Mouse (Mus musculus) spleen, embryonic (tissue): ENCODE measurements around the gene Golt1b.
"Not testable (repeated sequence)": the region's sequence is repeated elsewhere in the genome, so short reads cannot be mapped to it uniquely, and the experiment has no call there.

Experiments
- CTCF ChIA-PET: fragments of 350-600 bp; sonication (Branson Sonifier 250); formaldehyde crosslinking; loops from one replicate; lab custom pipeline; 2022; lab: Charles Lee

Gene Golt1b

GRCm38 (mm10) chr6:142387011-142387754 is at the start of gene Golt1b, which contains the start of gene Recql:
TSS of gene Golt1b (plus strand) at chr6:142387221.
TSS of gene Recql (minus strand) at chr6:142387087.
- CTCF ChIA-PET = no interaction called here

GRCm38 (mm10) chr6:142338961-142339360 is 48.1 kb upstream of the Golt1b start:
- CTCF ChIA-PET = no interaction called here

- CTCF ChIA-PET = no interaction called here
These were observed 47.4 kb upstream of the Golt1b start for GRCm38 (mm10) chr6:142339576-142339975.

GRCm38 (mm10) chr6:142343561-142343960 is 43.5 kb upstream of the Golt1b start:
- CTCF ChIA-PET = no interaction called here

GRCm38 (mm10) chr6:142345440-142346038 is 41.5 kb upstream of the Golt1b start, which contains the start of gene Pyroxd1:
TSS of gene Pyroxd1 (plus strand) at chr6:142345654.
- CTCF ChIA-PET = interaction anchor here (0.5 kb wide), 1 partner anchor 1699 kb away, joined by 7 read pairs; no protein-coding TSS in a partner anchor

GRCm38 (mm10) chr6:142346181-142347110 is 40.6 kb upstream of the Golt1b start:
- CTCF ChIA-PET = no interaction called here

GRCm38 (mm10) chr6:142347431-142348385 is 39.3 kb upstream of the Golt1b start:
- CTCF ChIA-PET = interaction anchor here (0.6 kb wide), 1 partner anchor 1594 kb away, joined by 3 read pairs; no protein-coding TSS in a partner anchor

GRCm38 (mm10) chr6:142352099-142352498 is 34.9 kb upstream of the Golt1b start:
- CTCF ChIA-PET = not testable (repeated sequence)

- CTCF ChIA-PET = no interaction called here
These were observed 29.9 kb upstream of the Golt1b start for GRCm38 (mm10) chr6:142357106-142357505.

GRCm38 (mm10) chr6:142362036-142362435 is 25.0 kb upstream of the Golt1b start:
- CTCF ChIA-PET = no interaction called here

GRCm38 (mm10) chr6:142363019-142363576 is 23.9 kb upstream of the Golt1b start:
- CTCF ChIA-PET = no interaction called here

GRCm38 (mm10) chr6:142365742-142366472 is 21.1 kb upstream of the Golt1b start:
- CTCF ChIA-PET = no interaction called here

GRCm38 (mm10) chr6:142366473-142367018 is 20.5 kb upstream of the Golt1b start:
- CTCF ChIA-PET = interaction anchor here (0.7 kb wide), 1 partner anchor 24 kb away, joined by 3 read pairs; no protein-coding TSS in a partner anchor

GRCm38 (mm10) chr6:142367565-142367964 is 19.5 kb upstream of the Golt1b start:
- CTCF ChIA-PET = no interaction called here

GRCm38 (mm10) chr6:142369568-142369967 is 17.5 kb upstream of the Golt1b start:
- CTCF ChIA-PET = no interaction called here

- CTCF ChIA-PET = no interaction called here
These were observed 9.9 kb upstream of the Golt1b start for GRCm38 (mm10) chr6:142377081-142377480.

- CTCF ChIA-PET = no interaction called here
These were observed 8.3 kb upstream of the Golt1b start for GRCm38 (mm10) chr6:142378576-142379330.

GRCm38 (mm10) chr6:142379961-142380360 is 7.1 kb upstream of the Golt1b start:
- CTCF ChIA-PET = no interaction called here
